Mouse (Mus musculus) forebrain, embryonic 11.5 days (tissue): ENCODE measurements around the gene Mageb5. TPM values are rescaled to one million over a fixed set of nuclear protein-coding genes. Genes with fewer than 3 reads are reported as not detected.
A peak's percentile ranks its signal among the peaks of the same experiment; 100 is the strongest.
"Not testable (repeated sequence)": the region's sequence is repeated elsewhere in the genome, so short reads cannot be mapped to it uniquely, and the experiment has no call there.

Experiments
- ATAC-seq: fragments of 200-750 bp; cut with Nextera tagmentation; replicated peaks from 2 replicates; pipeline ENCODE4 v1.8.0; 2017; ENCODE audit warnings: moderate TSS enrichment; ENCODE audit not compliant: low FRiP score
- DNase-seq: peaks from one replicate; pipeline ENCODE4 v3.0.0-alpha.2; 2017; ENCODE audit warnings: low spot score
- H3K27ac ChIP-seq: fragments of 300-500 bp; sonication (generic); 2 replicates; pipeline ENCODE4 v1.5.1; 2014; ENCODE audit warnings: low read depth, low read length
- H3K27me3 ChIP-seq: fragments of 300-500 bp; sonication (generic); 2 replicates; pipeline ENCODE4 v1.6.1; 2014; ENCODE audit warnings: mild to moderate bottlenecking, low read length, mixed read lengths; ENCODE audit not compliant: control insufficient read depth, insufficient read depth
- H3K36me3 ChIP-seq: fragments of 300-500 bp; sonication (generic); 2 replicates; pipeline ENCODE4 v1.6.1; 2014; ENCODE audit warnings: mild to moderate bottlenecking, low read length, moderate library complexity, mixed read lengths; ENCODE audit not compliant: control insufficient read depth, insufficient read depth
- H3K4me1 ChIP-seq: fragments of 300-500 bp; sonication (generic); replicated peaks from 2 replicates; pipeline ENCODE4 v1.6.1; 2014; ENCODE audit warnings: low read length, mixed read lengths; ENCODE audit not compliant: control insufficient read depth, insufficient read depth
- H3K4me2 ChIP-seq: fragments of 300-500 bp; sonication (generic); 2 replicates; pipeline ENCODE4 v1.6.1; 2014; ENCODE audit warnings: low read depth, mild to moderate bottlenecking, low read length, moderate library complexity, mixed read lengths; ENCODE audit not compliant: severe bottlenecking
- H3K4me3 ChIP-seq: fragments of 300-500 bp; sonication (generic); 2 replicates; pipeline ENCODE4 v1.5.1; 2014; ENCODE audit warnings: low read depth, low read length
- H3K9ac ChIP-seq: fragments of 300-500 bp; sonication (generic); 2 replicates; pipeline ENCODE4 v1.6.1; 2014; ENCODE audit warnings: low read length
- H3K9me3 ChIP-seq: fragments of 300-500 bp; sonication (generic); 2 replicates; pipeline ENCODE4 v1.6.1; 2016; ENCODE audit warnings: low read length, mixed read lengths; ENCODE audit not compliant: control insufficient read depth
- WGBS: fragments of 180-500 bp; shearing (Covaris S2); extraction: QIAGEN DNeasy Blood & Tissue Kit; methylation state at CpG from one replicate; pipeline ENCODE4 v1.1.7; 2014; 5-methylcytosine and 5-hydroxymethylcytosine counted together
- polyA plus RNA-seq: library from polyadenylated mRNA; unstranded; fragments of >200 nt; fragmentation: Nextera tagmentation; extraction: Ambion mirVana; gene quantifications from 2 replicates; pipeline ENCODE4 v1.2.1, GENCODE M21; 2014

Gene Mageb5
- not detected in 2 replicates for polyA plus RNA-seq

DNA sequence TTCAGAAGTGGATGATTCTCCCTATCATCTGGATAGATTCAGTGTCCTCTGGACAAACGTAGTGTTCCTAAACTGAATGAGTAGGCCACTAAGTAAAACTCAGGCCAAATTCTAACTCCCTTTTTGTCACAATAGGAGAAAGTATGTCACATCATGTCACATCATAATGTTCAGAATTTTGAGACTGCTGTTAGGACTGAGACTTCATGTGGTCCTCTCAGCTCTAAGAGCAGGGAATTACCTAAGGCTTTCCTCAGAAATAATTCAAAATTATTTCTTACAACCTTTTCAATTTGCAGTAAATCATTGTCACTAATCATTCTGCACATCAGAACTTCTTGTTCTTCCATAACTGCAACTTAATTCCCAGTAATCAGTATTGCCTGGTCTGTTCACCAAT is at the start of gene Mageb5:
Gene Mageb5, minus strand, starts transcription at position 101 of the 400 bp plus-strand sequence.
- WGBS: 77% methylated on average over 1 of the region's 1 CpGs

DNA sequence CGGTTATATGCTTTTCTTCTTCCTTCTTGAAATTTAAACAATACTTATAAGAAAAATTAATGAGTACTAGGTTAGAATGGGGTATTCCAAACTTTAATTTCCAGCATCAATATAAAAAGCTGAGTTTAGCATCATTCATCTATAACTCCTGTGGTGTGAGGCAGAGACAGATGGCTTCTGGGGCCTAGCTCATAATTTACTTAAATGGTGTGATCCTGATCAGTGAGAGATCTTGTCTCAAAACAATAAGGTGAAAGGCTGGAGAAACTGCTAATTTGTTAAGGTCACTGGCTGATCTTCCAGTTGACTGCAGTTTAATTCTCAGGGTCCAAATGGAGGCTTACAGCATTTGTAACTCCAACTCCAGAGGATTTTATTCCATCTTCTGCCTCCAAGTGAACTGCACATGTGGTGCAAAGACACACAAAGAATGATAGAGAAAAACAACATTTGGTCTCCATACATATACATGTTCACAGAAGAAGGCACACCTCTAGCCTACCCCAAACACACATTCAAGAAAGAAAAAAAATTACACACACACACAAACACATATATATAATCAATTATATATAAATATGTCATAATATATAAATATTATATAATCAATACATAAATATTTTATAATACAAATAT is 23.1 kb downstream of the Mageb5 start:
- not testable (repeated sequence) for H3K4me1 ChIP-seq, H3K36me3 ChIP-seq, H3K9me3 ChIP-seq, H3K4me2 ChIP-seq, DNase-seq, H3K4me3 ChIP-seq, H3K27me3 ChIP-seq, H3K27ac ChIP-seq, H3K9ac ChIP-seq
- WGBS: no CpG with 5 or more reads among the region's 1 CpGs
- 0 out of 2 replicates have a peak, but pooled peaks have one; percentile 63 for ATAC-seq

More for the DNA sequence above, at the start of gene Mageb5:
- not testable (repeated sequence) for H3K4me2 ChIP-seq, H3K4me1 ChIP-seq, H3K27ac ChIP-seq, H3K27me3 ChIP-seq, H3K9me3 ChIP-seq, H3K4me3 ChIP-seq, DNase-seq, ATAC-seq, H3K9ac ChIP-seq, H3K36me3 ChIP-seq

Other genes with a start within 250 kb of the Mageb5 start
- gene 1700084M14Rik, start 207.1 kb downstream of the Mageb5 start, polyA plus RNA-seq: not detected in 2 replicates
- not detected in 2 replicates for gene Gm14781, start 150.8 kb downstream of the Mageb5 start, polyA plus RNA-seq
- gene Mageb1, start 233.3 kb upstream of the Mageb5 start, polyA plus RNA-seq: not detected in 2 replicates